Comparison of ENCODE assay signal across 11 mouse cellular contexts in the genomic region with DNA sequence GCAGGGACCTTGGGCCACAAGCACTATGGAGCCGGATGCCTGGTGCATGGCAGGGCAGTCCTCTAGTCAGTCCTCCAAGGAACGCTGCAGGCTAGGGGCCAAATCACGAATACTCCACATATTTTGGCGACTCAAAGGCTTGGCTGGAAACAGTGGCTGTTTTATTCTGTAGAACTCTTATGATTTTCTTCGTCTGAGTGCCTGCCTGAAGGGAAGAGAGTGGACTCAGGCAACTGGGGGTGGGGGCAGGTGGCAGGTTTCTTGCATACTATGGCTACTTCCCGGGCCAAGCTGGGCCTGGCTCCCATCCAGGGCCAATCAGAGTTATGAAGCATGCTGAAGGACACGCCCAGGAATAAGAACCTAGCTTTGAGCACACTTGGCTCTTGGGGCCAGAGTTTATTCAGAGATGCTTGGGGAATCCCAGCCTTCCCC. TPM values are rescaled to one million over a fixed set of nuclear protein-coding genes. Genes with fewer than 3 reads are reported as not detected.
DNase-seq lines count a peak whose midpoint lies in the region; ATAC-seq and TF ChIP-seq lines count a peak whose summit lies in the region.
"Had no signal": no experiment of that assay in that cellular context is flagged by ENCODE, and none has a peak within 500 bp of the region (broad histone marks: within the 10 kb centered on the region; RNA-seq: fewer than 3 reads in every experiment).

No protein-coding gene starts in this region.

- no peak for DNase-seq in hindbrain, embryonic 11.5 days (ENCODE audit: low spot score)
- peak; percentile 83 for DNase-seq in embryonic facial prominence, embryonic 14.5 days (ENCODE audit: low spot score)
- peak; percentile 80 for DNase-seq in lung, postnatal 25 days (ENCODE audit: low spot score)
- no peak for DNase-seq in frontal cortex, postnatal 25 days (ENCODE audit: low spot score in 2 of 2)
- DNase-seq in liver, result no peak

- no peak for TF ChIP-seq CTCF in intestine, postnatal 0 days (IDR thresholded peaks at IDR 0.05; ENCODE audit: low read depth)

- ATAC-seq in hindbrain, embryonic 12.5 days (ENCODE audit: low FRiP score), result no peak
- no peak for ATAC-seq in hindbrain, embryonic 11.5 days (ENCODE audit: low FRiP score)
- peak; percentile 50 for ATAC-seq in embryonic facial prominence, embryonic 14.5 days (ENCODE audit: low read depth)
- ATAC-seq in intestine, postnatal 0 days, result 0 out of 2 replicates have a peak, but pooled peaks have one; percentile 22
- ATAC-seq in megakaryocyte, adult 5-6 weeks (ENCODE audit: poor library complexity, severe bottlenecking), result no peak
- ATAC-seq: midbrain, embryonic 15.5 days had no signal

- 69% methylated on average over 7 of the region's 7 CpGs for WGBS in hindbrain, embryonic 12.5 days
- WGBS in hindbrain, embryonic 11.5 days, result 73% methylated on average over 7 of the region's 7 CpGs
- 31% methylated on average over 7 of the region's 7 CpGs for WGBS in embryonic facial prominence, embryonic 14.5 days
- WGBS in intestine, postnatal 0 days, result 33% methylated on average over 7 of the region's 7 CpGs

- H3K4me2 ChIP-seq in hindbrain, embryonic 12.5 days (replicated peaks), result no peak overlapping the region
- no peak overlapping the region for H3K4me2 ChIP-seq in hindbrain, embryonic 11.5 days (replicated peaks; ENCODE audit: low read depth, low read length)
- no peak overlapping the region for H3K4me2 ChIP-seq in embryonic facial prominence, embryonic 14.5 days (ENCODE audit: low read depth, low read length)
- H3K4me2 ChIP-seq in intestine, postnatal 0 days (replicated peaks; ENCODE audit: low read depth), result no peak overlapping the region
- H3K4me2 ChIP-seq: midbrain, embryonic 15.5 days had no signal

- H3K9me3 ChIP-seq in hindbrain, embryonic 12.5 days (replicated peaks), result no peaks in the 10 kb centered on the region
- H3K9me3 ChIP-seq in hindbrain, embryonic 11.5 days (ENCODE audit: control insufficient read depth, low read length), result no peaks in the 10 kb centered on the region
- H3K9me3 ChIP-seq in embryonic facial prominence, embryonic 14.5 days (ENCODE audit: control insufficient read depth, low read length), result no peaks in the 10 kb centered on the region
- no peaks in the 10 kb centered on the region for H3K9me3 ChIP-seq in intestine, postnatal 0 days (ENCODE audit: control insufficient read depth)
- H3K9me3 ChIP-seq: midbrain, embryonic 15.5 days had no signal

- peaks cover 7% of the 10 kb centered on the region; the same call in 1 of the 2 replicates for H3K4me1 ChIP-seq in hindbrain, embryonic 12.5 days
- H3K4me1 ChIP-seq in hindbrain, embryonic 11.5 days (replicated peaks; ENCODE audit: control insufficient read depth, insufficient read depth, low read length), result no peaks in the 10 kb centered on the region
- peaks cover 20% of the 10 kb centered on the region for H3K4me1 ChIP-seq in embryonic facial prominence, embryonic 14.5 days (ENCODE audit: control insufficient read depth, insufficient read depth, low read length)
- no peaks in the 10 kb centered on the region for H3K4me1 ChIP-seq in intestine, postnatal 0 days (replicated peaks; ENCODE audit: control insufficient read depth, insufficient read depth, low read length)

- no peaks in the 10 kb centered on the region for H3K36me3 ChIP-seq in hindbrain, embryonic 12.5 days
- no peaks in the 10 kb centered on the region for H3K36me3 ChIP-seq in hindbrain, embryonic 11.5 days (ENCODE audit: control insufficient read depth, insufficient read depth, low read length)
- no peaks in the 10 kb centered on the region for H3K36me3 ChIP-seq in embryonic facial prominence, embryonic 14.5 days (ENCODE audit: control insufficient read depth, insufficient read depth, low read length)
- H3K36me3 ChIP-seq in intestine, postnatal 0 days (ENCODE audit: control insufficient read depth, insufficient read depth), result no peaks in the 10 kb centered on the region
- H3K36me3 ChIP-seq: midbrain, embryonic 15.5 days had no signal

- no peak overlapping the region for H3K4me3 ChIP-seq in hindbrain, embryonic 12.5 days
- H3K4me3 ChIP-seq in hindbrain, embryonic 11.5 days (ENCODE audit: low read depth, low read length), result no peak overlapping the region
- H3K4me3 ChIP-seq in embryonic facial prominence, embryonic 14.5 days (ENCODE audit: low read depth, low read length), result no peak overlapping the region
- H3K4me3 ChIP-seq in intestine, postnatal 0 days (ENCODE audit: low read depth, low read length), result no peak overlapping the region
- H3K4me3 ChIP-seq: midbrain, embryonic 15.5 days had no signal

- peak overlapping the region; percentile 12; the same call in 1 of the 2 replicates for H3K27ac ChIP-seq in hindbrain, embryonic 12.5 days
- no peak overlapping the region for H3K27ac ChIP-seq in hindbrain, embryonic 11.5 days (ENCODE audit: low read depth, low read length)
- peak overlapping the region; percentile 2; the same call in 1 of the 2 replicates for H3K27ac ChIP-seq in embryonic facial prominence, embryonic 14.5 days (replicated peaks; ENCODE audit: low read depth, low read length)
- no peak overlapping the region for H3K27ac ChIP-seq in intestine, postnatal 0 days (ENCODE audit: low read depth, low read length)
- H3K27ac ChIP-seq: kidney, postnatal 0 days; midbrain, embryonic 15.5 days had no signal

- H3K27me3 ChIP-seq in hindbrain, embryonic 12.5 days, result no peaks in the 10 kb centered on the region
- no peaks in the 10 kb centered on the region for H3K27me3 ChIP-seq in hindbrain, embryonic 11.5 days (ENCODE audit: control insufficient read depth, insufficient read depth, low read length)
- H3K27me3 ChIP-seq in embryonic facial prominence, embryonic 14.5 days (replicated peaks; ENCODE audit: control insufficient read depth, insufficient read depth, low read length), result no peaks in the 10 kb centered on the region
- H3K27me3 ChIP-seq in intestine, postnatal 0 days (replicated peaks; ENCODE audit: control insufficient read depth, insufficient read depth, low read length), result no peaks in the 10 kb centered on the region
- H3K27me3 ChIP-seq: midbrain, embryonic 15.5 days had no signal

- H3K9ac ChIP-seq in hindbrain, embryonic 12.5 days, result no peak overlapping the region
- no peak overlapping the region for H3K9ac ChIP-seq in hindbrain, embryonic 11.5 days (ENCODE audit: low read depth, low read length)
- no peak overlapping the region for H3K9ac ChIP-seq in embryonic facial prominence, embryonic 14.5 days (ENCODE audit: low read depth, low read length)
- no peak overlapping the region for H3K9ac ChIP-seq in intestine, postnatal 0 days (ENCODE audit: low read depth, low read length)
- H3K9ac ChIP-seq: midbrain, embryonic 15.5 days had no signal

RNA-seq across cellular contexts. Expression of a gene that starts 27.1 kb away (rescaled TPM):
- polyA plus RNA-seq in hindbrain, embryonic 12.5 days (2016; fragmentation: Nextera tagmentation; extraction: Ambion mirVana), result 11.2 and 13.4 TPM in 2 replicates
- 10.9 and 12.4 TPM in 2 replicates for polyA plus RNA-seq in hindbrain, embryonic 11.5 days (2014; fragmentation: Nextera tagmentation; extraction: Ambion mirVana)
- 65.7 and 73.2 TPM in 2 replicates for polyA plus RNA-seq in embryonic facial prominence, embryonic 14.5 days (2014; fragmentation: Nextera tagmentation; extraction: Ambion mirVana)
- 64.4 and 72.0 TPM in 2 replicates for polyA plus RNA-seq in intestine, postnatal 0 days (2015; fragmentation: Nextera tagmentation; extraction: Ambion mirVana)
- total RNA-seq in megakaryocyte, adult 5-6 weeks (2015), result 0.13 and 0.75 TPM in 2 replicates
- total RNA-seq in megakaryocyte, adult 5-6 weeks (2017), result 0.07 and 0.12 TPM in 2 replicates
- total RNA-seq: MEL had no signal

Comparison
In these comparisons a context has a peak if more than half of its experiments do, and no peak if none do; other contexts are left out.
1. H3K27ac ChIP-seq: peak in hindbrain, embryonic 12.5 days (single experiment) and embryonic facial prominence, embryonic 14.5 days (single experiment); none in hindbrain, embryonic 11.5 days (single experiment) and intestine, postnatal 0 days (single experiment).
2. ATAC-seq: peak in embryonic facial prominence, embryonic 14.5 days (single experiment) and intestine, postnatal 0 days (single experiment); none in hindbrain, embryonic 12.5 days (single experiment), hindbrain, embryonic 11.5 days (single experiment) and megakaryocyte, adult 5-6 weeks (single experiment).
3. DNase-seq: peak in embryonic facial prominence, embryonic 14.5 days (single experiment) and lung, postnatal 25 days (single experiment); none in hindbrain, embryonic 11.5 days (single experiment), frontal cortex, postnatal 25 days (0 of 2) and liver (single experiment).